Mouse (Mus musculus) heart, postnatal 0 days (tissue): ENCODE data around the gene Vwc2.

Experiments used
- CTCF ChIP-seq: IDR thresholded peaks from 2 replicates; pipeline ENCODE4 v1.5.1; 2016; ENCODE audit warnings: antibody characterized with exemption, control low read depth, low read depth
- EP300 ChIP-seq: IDR thresholded peaks from 2 replicates; pipeline ENCODE4 v1.6.1; 2016; ENCODE audit warnings: antibody characterized with exemption, low read depth

- no peak for TF ChIP-seq EP300
- TF ChIP-seq CTCF, result no peak
Measured at GRCm38 (mm10) chr11:11088162-11088756, 25.8 kb upstream of the Vwc2 start.
